Mouse (Mus musculus): ENCODE results near the gene Arnt2. TPM values are rescaled to one million over a fixed set of nuclear protein-coding genes. Genes with fewer than 3 reads are reported as not detected.

The Arnt2 gene
- polyA plus RNA-seq, 1 experiment from 2014 or later, result 17.0 TPM

- Histone ChIP-seq H3K36me3 (peaks cover 47% of the 10 kb centered on the region), H3K4me3 (no peak overlapping the region), H3K9me3 (no peaks in the 10 kb centered on the region), H3K9ac (no peak overlapping the region), H3K4me2 (no peak overlapping the region), H3K27ac (no peak overlapping the region), H3K4me1 (no peaks in the 10 kb centered on the region), H3K27me3 (no peaks in the 10 kb centered on the region)
- 72% methylated on average over 8 of the region's 8 CpGs for WGBS
- no peak for ATAC-seq (ENCODE audit: insufficient number of reproducible peaks, insufficient read depth, low FRiP score, low TSS enrichment, low read depth)
Observed at GRCm38 (mm10) chr7:84254916-84255315, 155.1 kb downstream of the Arnt2 start.

GRCm38 (mm10) chr7:84254311-84254710 lies 155.7 kb downstream of the Arnt2 start:
- Histone ChIP-seq H3K9ac (no peak overlapping the region), H3K27me3 (no peaks in the 10 kb centered on the region), H3K4me2 (no peak overlapping the region), H3K27ac (no peak overlapping the region), H3K36me3 (peaks cover 50% of the 10 kb centered on the region), H3K9me3 (no peaks in the 10 kb centered on the region), H3K4me1 (no peaks in the 10 kb centered on the region), H3K4me3 (no peak overlapping the region)
- no peak for ATAC-seq (ENCODE audit: insufficient number of reproducible peaks, insufficient read depth, low FRiP score, low TSS enrichment, low read depth)
- 63% methylated on average over 3 of the region's 3 CpGs for WGBS

GRCm38 (mm10) chr7:84251667-84252066 lies 158.3 kb downstream of the Arnt2 start:
- no peak overlapping the region for H3K9ac ChIP-seq
- no peak for ATAC-seq (ENCODE audit: insufficient number of reproducible peaks, insufficient read depth, low FRiP score, low TSS enrichment, low read depth)
- H3K27me3 ChIP-seq, result no peaks in the 10 kb centered on the region
- H3K36me3 ChIP-seq, result peaks cover 44% of the 10 kb centered on the region
- no peak overlapping the region for H3K27ac ChIP-seq
- H3K4me2 ChIP-seq, result no peak overlapping the region
- no peak overlapping the region for H3K4me3 ChIP-seq
- no peaks in the 10 kb centered on the region for H3K4me1 ChIP-seq
- no peaks in the 10 kb centered on the region for H3K9me3 ChIP-seq
- 87% methylated on average over 2 of the region's 2 CpGs for WGBS

GRCm38 (mm10) chr7:84250736-84251135 lies 159.2 kb downstream of the Arnt2 start:
- peak; percentile 32; the same call in 1 of the 2 replicates for ATAC-seq (ENCODE audit: insufficient number of reproducible peaks, insufficient read depth, low FRiP score, low TSS enrichment, low read depth)
- no peak overlapping the region for H3K9ac ChIP-seq
- 86% methylated on average over 2 of the region's 2 CpGs for WGBS
- H3K4me1 ChIP-seq, result no peaks in the 10 kb centered on the region
- no peak overlapping the region for H3K27ac ChIP-seq
- H3K9me3 ChIP-seq, result no peaks in the 10 kb centered on the region
- no peak overlapping the region for H3K4me3 ChIP-seq
- peaks cover 37% of the 10 kb centered on the region for H3K36me3 ChIP-seq
- no peak overlapping the region for H3K4me2 ChIP-seq
- H3K27me3 ChIP-seq, result no peaks in the 10 kb centered on the region

DNA sequence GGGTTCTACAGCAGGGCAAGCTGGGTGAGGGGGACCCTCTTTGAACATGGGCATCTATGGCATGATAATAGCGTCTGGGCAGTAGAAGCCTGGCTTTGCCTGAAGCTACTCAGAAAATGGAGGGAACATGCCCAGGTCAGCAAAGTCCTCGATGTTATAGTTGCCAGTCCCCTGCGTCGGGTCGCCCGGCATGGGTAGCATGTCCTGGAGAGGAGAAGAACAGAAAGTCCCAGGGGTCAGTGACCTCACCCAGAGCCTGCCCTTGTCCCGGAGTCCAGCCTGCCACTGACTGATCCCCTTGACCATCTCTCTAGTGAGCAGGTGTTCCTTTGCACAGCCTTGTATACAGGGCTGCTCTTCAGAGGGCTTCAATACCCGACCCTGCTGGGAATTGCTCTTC lies 160.0 kb downstream of the Arnt2 start:
- H3K4me3 ChIP-seq, result no peak overlapping the region
- no peak for ATAC-seq (ENCODE audit: insufficient number of reproducible peaks, insufficient read depth, low FRiP score, low TSS enrichment, low read depth)
- H3K4me1 ChIP-seq, result no peaks in the 10 kb centered on the region
- no peaks in the 10 kb centered on the region for H3K9me3 ChIP-seq
- H3K27ac ChIP-seq, result no peak overlapping the region
- WGBS, result 85% methylated on average over 8 of the region's 8 CpGs
- peaks cover 31% of the 10 kb centered on the region for H3K36me3 ChIP-seq
- H3K4me2 ChIP-seq, result no peak overlapping the region
- H3K9ac ChIP-seq, result no peak overlapping the region
- no peaks in the 10 kb centered on the region for H3K27me3 ChIP-seq

DNA sequence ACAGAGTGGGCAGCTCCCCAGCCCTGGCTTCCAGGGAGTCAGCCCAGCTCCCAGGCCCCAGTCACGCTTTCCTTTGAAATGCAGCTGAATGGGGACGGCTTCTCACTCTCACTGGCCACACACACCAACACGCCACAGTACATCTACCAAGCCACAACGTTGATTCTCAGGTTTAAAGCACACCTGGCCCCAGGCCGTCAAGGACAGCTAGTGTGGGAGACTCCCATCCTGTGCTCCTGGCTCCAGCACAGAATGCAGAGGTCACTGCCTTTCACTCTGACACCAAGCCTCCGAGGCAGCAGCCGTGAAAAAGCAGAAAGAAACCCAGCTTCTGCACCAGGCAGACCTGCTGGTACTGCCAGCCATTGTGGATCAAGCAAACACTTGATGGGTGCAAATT lies 160.6 kb downstream of the Arnt2 start:
- 51% methylated on average over 7 of the region's 7 CpGs for WGBS
- H3K27ac ChIP-seq, result no peak overlapping the region
- H3K9ac ChIP-seq, result no peak overlapping the region
- no peak overlapping the region for H3K4me3 ChIP-seq
- no peaks in the 10 kb centered on the region for H3K9me3 ChIP-seq
- no peaks in the 10 kb centered on the region for H3K4me1 ChIP-seq
- no peaks in the 10 kb centered on the region for H3K27me3 ChIP-seq
- no peak for ATAC-seq (ENCODE audit: insufficient number of reproducible peaks, insufficient read depth, low FRiP score, low TSS enrichment, low read depth)
- H3K4me2 ChIP-seq, result no peak overlapping the region
- H3K36me3 ChIP-seq, result peaks cover 30% of the 10 kb centered on the region

- H3K36me3 ChIP-seq, result peaks cover 30% of the 10 kb centered on the region
- no peak overlapping the region for H3K27ac ChIP-seq
- H3K9ac ChIP-seq, result no peak overlapping the region
- no peaks in the 10 kb centered on the region for H3K9me3 ChIP-seq
- no peaks in the 10 kb centered on the region for H3K4me1 ChIP-seq
- H3K27me3 ChIP-seq, result no peaks in the 10 kb centered on the region
- H3K4me3 ChIP-seq, result no peak overlapping the region
- ATAC-seq (ENCODE audit: insufficient number of reproducible peaks, insufficient read depth, low FRiP score, low TSS enrichment, low read depth), result no peak
- no peak overlapping the region for H3K4me2 ChIP-seq
- WGBS, result 29% methylated on average over 3 of the region's 3 CpGs
Observed at GRCm38 (mm10) chr7:84247960-84248665, 161.9 kb downstream of the Arnt2 start.

- no peak for ATAC-seq (ENCODE audit: insufficient number of reproducible peaks, insufficient read depth, low FRiP score, low TSS enrichment, low read depth)
- no peak overlapping the region for H3K4me2 ChIP-seq
- H3K4me3 ChIP-seq, result no peak overlapping the region
- no peaks in the 10 kb centered on the region for H3K9me3 ChIP-seq
- no peaks in the 10 kb centered on the region for H3K27me3 ChIP-seq
- WGBS, result 89% methylated on average over 5 of the region's 5 CpGs
- H3K27ac ChIP-seq, result no peak overlapping the region
- H3K4me1 ChIP-seq, result no peaks in the 10 kb centered on the region
- H3K36me3 ChIP-seq, result peaks cover 28% of the 10 kb centered on the region
- H3K9ac ChIP-seq, result no peak overlapping the region
Observed at GRCm38 (mm10) chr7:84246878-84247277, 163.1 kb downstream of the Arnt2 start.

DNA sequence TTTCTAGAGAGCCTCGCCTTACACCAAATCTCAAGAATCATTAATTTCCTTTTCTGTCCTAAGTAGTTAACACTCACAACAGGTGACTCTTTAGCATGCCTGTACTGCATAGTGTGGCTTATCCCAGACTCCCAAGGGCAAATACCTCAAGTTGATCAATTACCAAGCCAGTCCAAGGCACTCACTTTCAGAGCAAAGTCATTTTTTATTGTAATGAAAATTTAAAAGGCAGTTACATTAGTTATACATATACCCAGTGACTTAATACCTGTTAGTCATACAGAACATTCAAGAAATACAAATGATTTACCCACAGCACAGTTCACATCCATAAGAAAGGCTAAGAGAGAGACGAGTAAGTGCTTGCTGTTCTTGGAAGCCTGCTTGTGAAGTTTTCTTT lies 163.9 kb downstream of the Arnt2 start:
- no peak overlapping the region for H3K9ac ChIP-seq
- H3K4me2 ChIP-seq, result no peak overlapping the region
- H3K9me3 ChIP-seq, result no peaks in the 10 kb centered on the region
- peaks cover 20% of the 10 kb centered on the region for H3K36me3 ChIP-seq
- ATAC-seq (ENCODE audit: insufficient number of reproducible peaks, insufficient read depth, low FRiP score, low TSS enrichment, low read depth), result no peak
- H3K4me1 ChIP-seq, result no peaks in the 10 kb centered on the region
- 84% methylated on average over 2 of the region's 2 CpGs for WGBS
- no peak overlapping the region for H3K27ac ChIP-seq
- no peaks in the 10 kb centered on the region for H3K27me3 ChIP-seq
- no peak overlapping the region for H3K4me3 ChIP-seq

GRCm38 (mm10) chr7:84240406-84240805 lies 169.6 kb downstream of the Arnt2 start:
- 0 out of 2 replicates have a peak, but pooled peaks cover 5% of the 10 kb centered on the region for H3K4me1 ChIP-seq
- H3K36me3 ChIP-seq, result no peaks in the 10 kb centered on the region
- no peak overlapping the region for H3K4me3 ChIP-seq
- no peak overlapping the region for H3K4me2 ChIP-seq
- WGBS, result 73% methylated on average over 3 of the region's 3 CpGs
- ATAC-seq (ENCODE audit: insufficient number of reproducible peaks, insufficient read depth, low FRiP score, low TSS enrichment, low read depth), result no peak
- no peaks in the 10 kb centered on the region for H3K9me3 ChIP-seq
- no peak overlapping the region for H3K27ac ChIP-seq
- H3K9ac ChIP-seq, result no peak overlapping the region
- no peaks in the 10 kb centered on the region for H3K27me3 ChIP-seq

DNA sequence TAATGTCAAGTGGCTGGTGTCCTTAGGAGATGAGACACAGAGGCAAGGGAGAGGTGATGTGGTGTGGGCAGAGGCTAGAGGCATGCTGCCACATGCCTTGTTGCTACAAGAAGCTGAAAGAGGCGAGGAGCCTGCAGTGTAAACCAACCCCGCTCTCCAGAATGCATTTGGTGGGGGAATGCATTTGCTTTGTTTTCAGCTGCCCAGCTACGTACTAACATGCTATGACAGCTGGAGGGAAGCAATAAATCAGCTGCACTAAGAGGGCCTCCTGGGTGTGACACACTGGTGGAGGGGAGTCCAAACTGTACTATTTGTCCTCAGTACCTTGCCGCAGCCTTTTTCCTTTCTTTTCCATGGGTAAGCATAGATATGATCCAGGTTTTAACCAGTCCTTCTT lies 172.3 kb downstream of the Arnt2 start:
- Histone ChIP-seq H3K36me3 (no peaks in the 10 kb centered on the region), H3K9me3 (no peaks in the 10 kb centered on the region), H3K4me1 (0 out of 2 replicates have a peak, but pooled peaks cover 5% of the 10 kb centered on the region), H3K27ac (no peak overlapping the region), H3K9ac (no peak overlapping the region), H3K27me3 (no peaks in the 10 kb centered on the region), H3K4me2 (no peak overlapping the region), H3K4me3 (no peak overlapping the region)
- 65% methylated on average over 4 of the region's 4 CpGs for WGBS
- 0 out of 2 replicates have a peak, but pooled peaks have one; percentile 37 for ATAC-seq (ENCODE audit: insufficient number of reproducible peaks, insufficient read depth, low FRiP score, low TSS enrichment, low read depth)

GRCm38 (mm10) chr7:84231396-84231795 lies 178.6 kb downstream of the Arnt2 start:
- H3K9ac ChIP-seq, result no peak overlapping the region
- no peak overlapping the region for H3K27ac ChIP-seq
- WGBS, result 24% methylated on average over 4 of the region's 4 CpGs
- H3K4me1 ChIP-seq, result no peaks in the 10 kb centered on the region
- no peak overlapping the region for H3K4me3 ChIP-seq
- H3K27me3 ChIP-seq, result no peaks in the 10 kb centered on the region
- no peak overlapping the region for H3K4me2 ChIP-seq
- no peaks in the 10 kb centered on the region for H3K9me3 ChIP-seq
- no peaks in the 10 kb centered on the region for H3K36me3 ChIP-seq
- no peak for ATAC-seq (ENCODE audit: insufficient number of reproducible peaks, insufficient read depth, low FRiP score, low TSS enrichment, low read depth)

Data from embryonic facial prominence, embryonic 13.5 days (tissue).